Mouse (Mus musculus): ENCODE data around the gene 2810459M11Rik. TPM values are rescaled to one million over a fixed set of nuclear protein-coding genes. Genes with fewer than 3 reads are reported as not detected.

The 2810459M11Rik gene
- total RNA-seq, 2 experiments from 2014 or later, result not detected

DNA sequence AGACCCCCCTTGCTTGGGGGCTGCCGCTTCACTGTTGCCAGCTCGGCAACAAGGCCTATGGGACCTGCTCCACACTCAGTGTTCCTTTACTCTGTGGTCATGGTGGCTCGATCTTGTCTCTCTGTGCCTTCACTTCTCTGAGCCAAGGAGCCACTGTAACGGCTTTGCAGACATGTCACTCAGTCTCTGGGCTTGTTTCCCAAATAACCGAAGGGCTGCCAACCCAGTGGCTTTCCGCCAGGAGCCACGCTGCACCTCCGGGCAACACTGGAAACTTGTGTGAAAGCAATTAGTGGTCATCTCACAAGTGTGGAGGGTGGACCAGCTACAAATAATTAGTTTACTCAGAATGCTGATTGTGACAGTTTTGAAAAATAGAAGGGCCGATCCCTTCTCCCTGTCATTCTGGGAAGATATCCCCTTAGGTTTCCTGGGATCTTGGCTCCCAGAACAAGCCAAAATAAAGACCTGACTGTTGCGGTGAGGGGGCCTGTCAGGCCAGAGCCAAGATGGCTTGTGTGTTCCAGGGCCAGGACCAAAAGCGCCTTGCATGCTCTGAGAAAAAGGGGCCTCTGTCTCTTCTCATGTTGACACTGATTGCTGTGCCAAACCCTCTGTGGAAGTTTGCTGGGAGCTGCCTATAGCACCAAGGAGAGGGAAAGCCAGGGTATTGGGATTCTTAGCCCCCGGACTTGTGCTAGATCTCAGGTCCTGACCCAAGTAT is 7.7 kb downstream of the 2810459M11Rik start:
- peak; percentile 75 for DNase-seq (ENCODE audit: low spot score)

GRCm38 (mm10) chr1:86054943-86055342 is 9.3 kb downstream of the 2810459M11Rik start:
- no peak for DNase-seq (ENCODE audit: low spot score)

DNA sequence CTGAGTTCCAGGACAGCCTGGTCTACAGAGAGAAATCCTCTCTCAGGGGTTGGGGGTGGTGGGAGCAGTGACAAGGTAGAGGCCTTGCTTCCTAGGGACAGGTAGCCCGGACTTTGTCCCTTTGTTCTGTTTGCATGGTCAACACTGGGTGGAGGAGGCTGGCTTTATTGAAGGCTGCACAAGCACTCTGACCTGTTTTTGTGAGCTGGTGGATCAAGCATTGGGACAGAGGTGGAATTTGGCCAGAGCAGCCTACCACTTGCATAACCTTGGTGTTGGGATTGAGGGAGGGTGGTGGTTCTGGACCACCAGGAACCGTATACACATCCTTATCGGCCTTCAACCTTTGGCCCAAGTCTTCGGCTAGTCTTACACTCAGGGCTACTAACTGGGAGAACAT is 10.6 kb downstream of the 2810459M11Rik start:
- no peak for DNase-seq (ENCODE audit: low spot score)

- DNase-seq (ENCODE audit: low spot score), result peak; percentile 95
Observed at GRCm38 (mm10) chr1:86058856-86059769, 13.4 kb downstream of the 2810459M11Rik start.

GRCm38 (mm10) chr1:86062523-86062922 is 16.9 kb downstream of the 2810459M11Rik start:
- no peak for DNase-seq (ENCODE audit: low spot score)

DNA sequence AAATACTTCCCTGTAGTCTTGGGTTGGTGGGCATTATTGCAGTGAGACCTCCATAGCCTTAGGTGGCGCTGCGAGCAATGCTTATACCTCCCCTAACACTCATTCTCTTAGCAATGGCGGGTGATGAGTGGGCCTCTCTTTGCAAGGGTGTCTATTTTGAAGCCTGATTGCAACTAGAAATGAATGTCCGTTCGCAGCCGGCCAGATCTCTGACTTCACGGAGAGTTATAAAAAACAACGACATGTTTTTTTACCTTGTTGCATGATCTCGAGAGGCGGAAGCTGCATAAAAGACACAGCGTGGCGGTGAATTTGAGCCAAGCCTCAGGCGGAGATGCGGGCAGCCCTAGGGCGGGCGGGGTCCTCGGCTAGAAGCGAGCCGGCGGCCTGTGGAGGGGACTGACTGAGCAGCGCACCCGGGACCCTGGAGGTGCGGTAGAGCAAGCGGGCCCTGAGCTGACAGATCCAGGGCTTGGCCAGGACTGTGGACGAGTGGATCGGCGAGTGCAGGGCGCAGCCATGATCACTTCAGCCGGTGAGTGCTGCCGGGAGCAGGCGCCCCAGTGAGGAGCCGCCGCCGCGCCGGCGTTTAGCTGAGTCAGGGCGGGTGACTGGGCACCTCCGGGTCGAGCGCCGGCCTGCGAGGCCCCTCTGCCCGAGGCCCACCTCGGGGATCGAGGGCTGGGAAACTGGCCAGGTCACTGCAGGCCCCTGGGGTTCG is 18.8 kb downstream of the 2810459M11Rik start, which contains the start of gene Psmd1:
Psmd1 (plus strand) TSS at position 117 of the 721 bp plus-strand sequence.
- DNase-seq (ENCODE audit: low spot score), result peak; percentile 91

GRCm38 (mm10) chr1:86076565-86076964 is 30.9 kb downstream of the 2810459M11Rik start:
- DNase-seq (ENCODE audit: low spot score), result no peak

DNA sequence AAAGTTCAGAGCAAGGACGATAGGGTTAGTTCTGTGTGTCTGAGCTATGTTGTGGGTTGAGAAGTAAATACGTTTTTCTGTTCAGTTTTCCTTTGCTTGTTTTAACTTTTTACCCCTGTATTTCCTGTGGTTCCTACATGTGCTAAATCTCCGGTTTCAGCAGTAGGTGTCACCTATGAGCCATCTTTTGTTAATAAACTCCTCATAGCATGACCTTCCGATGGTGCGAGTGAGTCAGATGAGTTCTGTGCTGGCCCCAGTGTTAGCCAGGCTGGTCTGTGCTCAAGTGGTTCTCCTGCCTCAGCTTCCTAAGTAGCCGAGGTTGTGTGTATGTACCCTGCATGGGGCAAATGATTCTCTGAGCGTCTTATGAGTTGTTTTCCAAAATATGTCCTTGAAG is 48.8 kb downstream of the 2810459M11Rik start:
- DNase-seq (ENCODE audit: low spot score), result no peak

DNA sequence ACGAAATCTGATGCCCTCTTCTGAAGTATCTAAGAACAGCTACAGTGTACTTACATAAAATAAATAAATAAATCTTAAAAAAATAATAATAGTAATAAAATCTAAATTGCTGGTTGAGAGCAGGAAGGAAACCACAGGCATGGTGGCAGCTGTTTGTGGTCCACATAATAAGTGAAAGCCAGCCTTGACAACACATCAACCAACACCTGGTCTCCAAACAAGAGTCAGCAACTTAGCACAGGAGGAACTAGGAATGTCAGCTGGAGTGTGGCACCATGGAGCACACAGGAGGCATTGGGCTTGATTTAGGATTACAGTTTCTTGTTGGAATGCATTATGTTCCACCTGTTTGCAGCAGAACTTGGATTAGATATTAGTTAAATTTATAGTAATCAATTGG is 59.4 kb downstream of the 2810459M11Rik start:
- DNase-seq (ENCODE audit: low spot score), result no peak

Other genes with a start within 250 kb of the 2810459M11Rik start
- gene Itm2c, start 151.6 kb upstream of the 2810459M11Rik start, total RNA-seq (2021), result 10 to 100 TPM; 25.3 to 33.6 TPM
- under 1 TPM; 0.27 to 0.36 TPM for gene 4933407L21Rik, start 117.4 kb upstream of the 2810459M11Rik start, total RNA-seq (2021)
- not detected for gene Gpr55, start 84.9 kb upstream of the 2810459M11Rik start, total RNA-seq (2021)
- gene Spata3, start 29.0 kb upstream of the 2810459M11Rik start, total RNA-seq (2021), result not detected
- gene Psmd1, start 18.5 kb downstream of the 2810459M11Rik start, total RNA-seq (2021), result 100 to 1,000 TPM; 126 to 128 TPM
- gene Htr2b, start 66.1 kb downstream of the 2810459M11Rik start, total RNA-seq (2021), result not detected
- under 1 TPM in 1 of 2 experiments, not detected in 1; 0.39 TPM for gene Gm21972, start 87.8 kb downstream of the 2810459M11Rik start, total RNA-seq (2021)
- 1 to 10 TPM; 2.4 to 2.7 TPM for gene Armc9, start 108.9 kb downstream of the 2810459M11Rik start, total RNA-seq (2021)

All from gastrocnemius, adult 18-20 months (tissue).